In the genomic region with DNA sequence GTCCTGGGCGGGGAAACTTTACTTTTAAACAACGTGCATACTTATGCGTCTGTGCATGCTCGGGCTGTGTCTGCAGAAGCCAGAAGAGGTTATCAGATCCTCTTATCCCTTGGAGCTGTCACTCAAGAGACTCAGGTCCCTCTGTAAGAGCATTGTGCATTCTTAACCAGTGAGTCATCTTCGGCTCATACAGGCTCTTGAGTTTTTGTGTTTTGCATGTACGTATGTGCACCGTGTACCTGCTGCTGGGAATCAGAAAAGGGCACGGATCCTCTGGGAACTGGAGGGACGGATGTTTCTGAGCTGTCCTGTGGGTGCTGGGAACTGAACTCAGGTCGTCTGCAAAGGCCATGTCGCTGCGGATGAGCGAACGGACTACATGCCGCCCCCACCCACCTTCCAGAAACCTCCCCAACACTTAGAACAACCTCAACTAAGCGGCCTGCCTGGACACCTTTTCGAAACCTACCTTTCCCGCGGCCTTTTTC, we compare ENCODE assay signal across 8 mouse cellular contexts. TPM values are rescaled to one million over a fixed set of nuclear protein-coding genes. Genes with fewer than 3 reads are reported as not detected.
A peak's percentile ranks its signal among the peaks of the same experiment; 100 is the strongest.
DNase-seq lines count a peak whose midpoint lies in the region; ATAC-seq and TF ChIP-seq lines count a peak whose summit lies in the region.

No protein-coding gene starts in this region.

- intact Hi-C loops in gastrocnemius, postnatal 14 days (cut with DNase I; ENCODE audit: low total_unique reads) = loop anchor here (5.0 kb wide), 1 partner anchor 39 kb away; no protein-coding TSS in a partner anchor

- no peaks in the 10 kb centered on the region for H3K27me3 ChIP-seq in forebrain, postnatal 0 days (ENCODE audit: insufficient read depth, low read length)
- no peaks in the 10 kb centered on the region for H3K27me3 ChIP-seq in limb, embryonic 12.5 days
- H3K27me3 ChIP-seq in midbrain, embryonic 15.5 days (replicated peaks) = no peaks in the 10 kb centered on the region

- H3K27ac ChIP-seq in bone marrow, adult 2 months (ENCODE audit: control insufficient read depth, insufficient read depth, low read depth, low read length, poor library complexity) = no peak overlapping the region; the same call in 1 of the 2 replicates
- H3K27ac ChIP-seq in forebrain, postnatal 0 days (ENCODE audit: low read depth, low read length) = peak overlapping the region; percentile 97
- peak overlapping the region; percentile 98 for H3K27ac ChIP-seq in limb, embryonic 12.5 days
- H3K27ac ChIP-seq in midbrain, embryonic 15.5 days = peak overlapping the region; percentile 99

- WGBS in bone marrow, adult 2 months = 12% methylated on average over 19 of the region's 19 CpGs
- 5% methylated on average over 19 of the region's 19 CpGs for WGBS in forebrain, postnatal 0 days
- 5% methylated on average over 19 of the region's 19 CpGs for WGBS in limb, embryonic 12.5 days
- 3% methylated on average over 19 of the region's 19 CpGs for WGBS in midbrain, embryonic 15.5 days

- peaks cover 35% of the 10 kb centered on the region for H3K36me3 ChIP-seq in forebrain, postnatal 0 days (ENCODE audit: insufficient read depth)
- peaks cover 49% of the 10 kb centered on the region for H3K36me3 ChIP-seq in limb, embryonic 12.5 days
- H3K36me3 ChIP-seq in midbrain, embryonic 15.5 days (replicated peaks) = peaks cover 22% of the 10 kb centered on the region

- H3K9me3 ChIP-seq in forebrain, postnatal 0 days (ENCODE audit: low read length) = no peaks in the 10 kb centered on the region
- H3K9me3 ChIP-seq in limb, embryonic 12.5 days = no peaks in the 10 kb centered on the region
- H3K9me3 ChIP-seq in midbrain, embryonic 15.5 days = no peaks in the 10 kb centered on the region

- DNase-seq in lung, adult 18-20 months = peak; percentile 28 to 48
- DNase-seq in lung, postnatal 14 days = no peak
- no peak for DNase-seq in forebrain, postnatal 0 days
- no peak for DNase-seq in gastrocnemius, postnatal 14 days
- no peak for DNase-seq in gastrocnemius, postnatal 10 days

- no peak for TF ChIP-seq POLR2A in bone marrow, adult 2 months (IDR thresholded peaks at IDR 0.05; ENCODE audit: borderline replicate concordance, control insufficient read depth, low read depth, low read length)

- no peak for ATAC-seq in forebrain, postnatal 0 days
- ATAC-seq in limb, embryonic 12.5 days (ENCODE audit: insufficient number of reproducible peaks, insufficient read depth, low FRiP score, low TSS enrichment, low read depth) = no peak
- no peak for ATAC-seq in midbrain, embryonic 15.5 days (replicated peaks)

- H3K4me1 ChIP-seq in bone marrow, adult 2 months (ENCODE audit: control insufficient read depth, insufficient read depth, low read length) = no peaks in the 10 kb centered on the region; the same call in 1 of the 2 replicates
- H3K4me1 ChIP-seq in forebrain, postnatal 0 days (ENCODE audit: insufficient read depth) = peaks cover 18% of the 10 kb centered on the region
- H3K4me1 ChIP-seq in limb, embryonic 12.5 days (replicated peaks) = peaks cover 21% of the 10 kb centered on the region
- peaks cover 30% of the 10 kb centered on the region for H3K4me1 ChIP-seq in midbrain, embryonic 15.5 days

- H3K4me2 ChIP-seq in forebrain, postnatal 0 days (ENCODE audit: low read depth) = peak overlapping the region; percentile 65
- peak overlapping the region; percentile 89 for H3K4me2 ChIP-seq in limb, embryonic 12.5 days
- peak overlapping the region; percentile 66 for H3K4me2 ChIP-seq in midbrain, embryonic 15.5 days

- no peak for TF ChIP-seq CTCF in bone marrow, adult 2 months (IDR thresholded peaks at IDR 0.05; ENCODE audit: control insufficient read depth, insufficient read depth, low read length)
- TF ChIP-seq CTCF in forebrain, postnatal 0 days (IDR thresholded peaks at IDR 0.05; ENCODE audit: low read depth) = no peak

- peak overlapping the region; percentile 99 for H3K9ac ChIP-seq in forebrain, postnatal 0 days
- H3K9ac ChIP-seq in limb, embryonic 12.5 days (replicated peaks) = peak overlapping the region; percentile 99
- peak overlapping the region; percentile 91 for H3K9ac ChIP-seq in midbrain, embryonic 15.5 days

- H3K4me3 ChIP-seq in bone marrow, adult 2 months (replicated peaks; ENCODE audit: control insufficient read depth, low read depth, low read length) = peak overlapping the region; percentile 71
- H3K4me3 ChIP-seq in forebrain, postnatal 0 days (ENCODE audit: low read depth, low read length) = peak overlapping the region; percentile 94
- H3K4me3 ChIP-seq in limb, embryonic 12.5 days (replicated peaks) = peak overlapping the region; percentile 93
- peak overlapping the region; percentile 79 for H3K4me3 ChIP-seq in midbrain, embryonic 15.5 days

RNA-seq across cellular contexts. Expression of a gene that starts 0.8 kb away (rescaled TPM):
- 53.4 and 102 TPM in 2 replicates for polyA plus RNA-seq in bone marrow, adult 2 months (2011; ENCODE audit: insufficient read depth, insufficient read length, low replicate concordance, missing spikeins)
- total RNA-seq in forebrain, postnatal 0 days (2014; rRNA removed) = 141 and 166 TPM in 2 replicates
- 241 and 247 TPM in 2 replicates for polyA plus RNA-seq in forebrain, postnatal 0 days (2015; fragmentation: Nextera tagmentation; extraction: Ambion mirVana)
- 916 and 1,014 TPM in 2 replicates for polyA plus RNA-seq in limb, embryonic 12.5 days (2016; fragmentation: Nextera tagmentation; extraction: Ambion mirVana)
- polyA plus RNA-seq in midbrain, embryonic 15.5 days (2015; fragmentation: Nextera tagmentation; extraction: Ambion mirVana) = 298 and 315 TPM in 2 replicates
- 10 to 100 TPM; 34.2 to 66.6 TPM for total RNA-seq in gastrocnemius, postnatal 14 days (2021)
- 100 to 1,000 TPM in 1 of 2 experiments, 10 to 100 TPM in 1; 89.4 to 103 TPM for total RNA-seq in gastrocnemius, postnatal 10 days (2021)

RNA-seq across cellular contexts. Expression of a gene that starts 18.5 kb away (rescaled TPM):
- 3.4 and 9.9 TPM in 2 replicates for polyA plus RNA-seq in bone marrow, adult 2 months (2011; ENCODE audit: insufficient read depth, insufficient read length, low replicate concordance, missing spikeins)
- total RNA-seq in forebrain, postnatal 0 days (2014; rRNA removed) = 178 and 180 TPM in 2 replicates
- polyA plus RNA-seq in forebrain, postnatal 0 days (2015; fragmentation: Nextera tagmentation; extraction: Ambion mirVana) = 157 and 193 TPM in 2 replicates
- 65.9 and 68.4 TPM in 2 replicates for polyA plus RNA-seq in limb, embryonic 12.5 days (2016; fragmentation: Nextera tagmentation; extraction: Ambion mirVana)
- 217 and 221 TPM in 2 replicates for polyA plus RNA-seq in midbrain, embryonic 15.5 days (2015; fragmentation: Nextera tagmentation; extraction: Ambion mirVana)
- total RNA-seq in gastrocnemius, postnatal 14 days (2021) = 1 to 10 TPM; 6.5 to 7.8 TPM
- total RNA-seq in gastrocnemius, postnatal 10 days (2021) = 10 to 100 TPM in 1 of 2 experiments, 1 to 10 TPM in 1; 9.6 to 12.1 TPM

RNA-seq across cellular contexts. Expression of a gene that starts 44.4 kb away (rescaled TPM):
- polyA plus RNA-seq in bone marrow, adult 2 months (2011; ENCODE audit: insufficient read depth, insufficient read length, low replicate concordance, missing spikeins) = 27.9 and 47.0 TPM in 2 replicates
- 151 and 196 TPM in 2 replicates for total RNA-seq in forebrain, postnatal 0 days (2014; rRNA removed)
- 122 and 145 TPM in 2 replicates for polyA plus RNA-seq in forebrain, postnatal 0 days (2015; fragmentation: Nextera tagmentation; extraction: Ambion mirVana)
- 140 and 144 TPM in 2 replicates for polyA plus RNA-seq in limb, embryonic 12.5 days (2016; fragmentation: Nextera tagmentation; extraction: Ambion mirVana)
- 278 and 295 TPM in 2 replicates for polyA plus RNA-seq in midbrain, embryonic 15.5 days (2015; fragmentation: Nextera tagmentation; extraction: Ambion mirVana)
- total RNA-seq in gastrocnemius, postnatal 14 days (2021) = 10 to 100 TPM; 65.9 to 72.2 TPM
- 10 to 100 TPM; 86.5 to 98.7 TPM for total RNA-seq in gastrocnemius, postnatal 10 days (2021)

Comparison
In these comparisons a context has a peak if more than half of its experiments do, and no peak if none do; other contexts are left out.
1. DNase-seq: peak in lung, adult 18-20 months (2 of 2); none in lung, postnatal 14 days (single experiment), forebrain, postnatal 0 days (single experiment), gastrocnemius, postnatal 14 days (single experiment) and gastrocnemius, postnatal 10 days (single experiment).
2. Peak in every context shown above with its lines, with median percentiles within 50 percentile points of each other: H3K4me3 ChIP-seq, H3K4me2 ChIP-seq and H3K9ac ChIP-seq.